Mouse (Mus musculus) spleen, adult 2 months (tissue): Measurements from ENCODE around the gene Trafd1.

Experiments used
- CTCF ChIP-seq: fragments of 200-500 bp; IDR thresholded peaks from 2 replicates; pipeline ENCODE4 v1.5.1; 2011; ENCODE audit warnings: mild to moderate bottlenecking, inconsistent platforms; ENCODE audit not compliant: insufficient read depth, insufficient read length, insufficient replicate concordance; ENCODE audit errors: extremely low read depth
- POLR2A ChIP-seq: fragments of 200-500 bp; IDR thresholded peaks from 2 replicates; pipeline ENCODE4 v1.6.1; 2011; ENCODE audit warnings: low read depth, low read length, inconsistent platforms

DNA sequence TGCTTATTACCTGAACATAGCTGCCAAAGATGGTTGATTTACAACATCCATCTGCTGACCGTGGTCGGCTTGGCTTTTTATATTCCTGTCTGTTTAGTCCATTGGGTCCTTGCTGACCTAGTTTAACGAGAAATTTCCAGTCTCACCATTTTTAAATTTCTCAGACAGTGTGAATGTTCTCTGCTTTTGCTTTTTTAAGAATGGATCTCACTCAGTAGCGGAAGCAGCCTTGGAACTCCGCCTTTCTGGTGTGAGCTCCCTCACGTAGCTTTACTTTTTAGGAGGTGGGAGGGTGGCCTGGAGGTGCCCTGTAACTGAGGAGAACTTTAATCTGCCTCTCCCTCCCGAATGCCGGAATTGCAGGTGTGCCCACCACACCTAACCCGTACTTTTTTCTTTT is 35.3 kb upstream of the Trafd1 start:
- TF ChIP-seq CTCF (no peak), POLR2A (no peak)
